Mouse (Mus musculus) monocyte, adult 59 days (primary cell): ENCODE results near the gene M1ap. TPM values are rescaled to one million over a fixed set of nuclear protein-coding genes. Genes with fewer than 3 reads are reported as not detected.

Experiments used
- total RNA-seq, 2 experiments: library from RNA; stranded (reverse); gene quantifications; one replicate each; pipeline ENCODE4 v1.2.4; 2023

The M1ap gene
- 1 to 10 TPM; 1.8 to 2.7 TPM for total RNA-seq

DNA sequence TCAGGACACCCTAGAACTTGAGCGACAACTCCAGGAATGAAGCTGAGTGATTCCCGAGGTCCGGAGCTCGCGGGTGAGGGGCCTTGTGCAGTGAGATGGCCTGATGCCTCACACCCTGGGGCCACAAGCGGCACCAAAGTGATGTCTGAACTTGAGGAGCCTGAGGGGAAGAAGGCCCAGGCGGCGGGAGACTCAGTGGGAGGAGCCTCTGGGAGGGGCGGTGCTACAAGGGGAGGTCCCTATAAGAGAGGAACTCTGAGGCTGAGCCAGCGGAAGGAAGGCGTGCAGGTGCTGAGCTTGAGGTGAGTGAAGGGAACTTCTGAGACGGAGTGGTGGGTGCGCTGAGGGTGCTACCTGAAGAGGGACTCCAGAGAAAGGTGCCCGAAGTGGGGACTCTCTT is at the start of gene M1ap:
TSS of gene M1ap (plus strand) at position 252 of the 400 bp plus-strand sequence.

DNA sequence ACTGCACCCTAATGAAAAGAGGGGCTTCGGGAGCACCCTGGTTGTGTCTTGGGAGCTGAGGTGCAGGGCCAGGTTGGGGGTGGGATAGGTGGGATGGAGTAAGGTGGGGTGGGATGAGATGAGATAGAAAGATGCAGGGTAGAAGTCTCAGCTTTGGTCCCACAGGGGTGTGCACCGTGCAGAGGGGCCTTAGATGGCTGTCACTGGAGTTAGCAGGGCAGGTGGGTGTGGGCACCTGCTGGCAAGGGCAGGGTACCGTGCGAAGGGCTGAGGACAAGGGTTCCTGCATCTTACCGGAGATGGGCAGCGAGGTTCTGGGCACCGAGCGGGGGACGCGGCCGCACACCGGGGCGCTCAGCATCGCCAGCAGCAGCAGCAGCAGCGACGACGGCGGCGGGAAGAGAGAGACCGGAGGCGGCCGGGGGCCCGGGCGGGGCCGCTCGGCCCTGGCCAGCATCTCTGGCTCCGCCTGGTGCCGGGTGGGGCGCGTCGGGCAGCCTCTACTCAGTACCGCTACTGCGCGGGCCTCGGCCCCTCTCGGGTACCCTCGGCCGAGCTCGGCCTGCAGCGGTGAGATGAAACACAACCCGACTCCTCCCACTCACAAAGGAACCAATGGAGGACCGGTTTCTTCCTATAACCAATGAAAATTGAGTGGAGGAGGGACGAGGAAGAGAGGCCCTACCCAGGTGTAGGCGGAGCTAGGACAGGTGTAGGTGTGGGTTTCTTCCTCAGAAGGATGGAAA is 7.4 kb upstream of the M1ap start, which contains the start of gene Sema4f:
TSS of gene Sema4f (minus strand) at position 603 of the 746 bp plus-strand sequence.

DNA sequence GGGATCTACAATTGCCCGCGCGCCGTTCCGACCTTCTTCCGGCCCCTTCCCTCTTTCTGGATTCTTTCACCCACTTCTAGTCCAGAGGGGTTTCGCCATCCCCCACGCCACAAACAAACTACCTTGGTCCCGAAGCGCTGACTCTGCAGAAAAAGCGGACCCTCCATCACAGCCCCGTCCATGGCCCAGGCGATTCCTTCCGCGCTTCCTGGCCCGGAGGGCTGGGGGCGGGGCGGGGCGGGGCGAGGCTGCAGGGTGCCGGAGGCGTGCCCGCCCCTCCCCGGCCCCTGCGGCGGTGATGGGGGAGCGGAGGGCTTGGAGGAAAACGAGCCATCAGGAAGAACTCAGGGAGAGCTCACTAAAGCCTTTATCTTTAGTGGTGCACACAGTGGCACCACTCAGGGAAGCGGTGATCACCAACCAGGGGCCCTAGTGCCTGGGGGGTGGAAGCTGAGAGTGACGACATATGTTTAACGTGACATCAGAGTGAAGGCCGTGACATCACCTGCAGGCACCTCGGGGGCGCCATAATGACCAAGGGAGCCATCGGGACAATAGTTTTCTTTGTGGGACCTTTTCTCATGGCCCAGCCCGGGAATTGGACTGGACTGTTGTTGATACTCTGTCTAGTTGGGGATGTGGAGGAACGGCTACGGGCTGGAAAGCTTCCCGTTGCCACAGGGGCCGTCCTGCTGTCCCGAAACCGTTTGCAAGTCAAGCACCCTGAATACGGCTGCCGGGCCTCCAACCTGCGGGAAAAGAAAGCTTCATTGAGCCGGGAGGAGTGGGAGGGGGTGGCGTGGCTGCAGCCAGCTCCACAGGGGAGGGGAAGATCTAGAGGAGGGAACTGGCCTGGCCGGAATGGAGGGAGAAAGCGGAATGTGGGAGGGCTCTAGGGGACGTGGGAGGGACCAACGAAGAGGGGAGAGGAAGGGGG is 86.8 kb downstream of the M1ap start, which contains the start of the genes Dok1 and Loxl3:
TSS of gene Dok1 (minus strand) at position 223 of the 937 bp plus-strand sequence.
TSS of gene Loxl3 (plus strand) at position 925 of the 937 bp plus-strand sequence.

DNA sequence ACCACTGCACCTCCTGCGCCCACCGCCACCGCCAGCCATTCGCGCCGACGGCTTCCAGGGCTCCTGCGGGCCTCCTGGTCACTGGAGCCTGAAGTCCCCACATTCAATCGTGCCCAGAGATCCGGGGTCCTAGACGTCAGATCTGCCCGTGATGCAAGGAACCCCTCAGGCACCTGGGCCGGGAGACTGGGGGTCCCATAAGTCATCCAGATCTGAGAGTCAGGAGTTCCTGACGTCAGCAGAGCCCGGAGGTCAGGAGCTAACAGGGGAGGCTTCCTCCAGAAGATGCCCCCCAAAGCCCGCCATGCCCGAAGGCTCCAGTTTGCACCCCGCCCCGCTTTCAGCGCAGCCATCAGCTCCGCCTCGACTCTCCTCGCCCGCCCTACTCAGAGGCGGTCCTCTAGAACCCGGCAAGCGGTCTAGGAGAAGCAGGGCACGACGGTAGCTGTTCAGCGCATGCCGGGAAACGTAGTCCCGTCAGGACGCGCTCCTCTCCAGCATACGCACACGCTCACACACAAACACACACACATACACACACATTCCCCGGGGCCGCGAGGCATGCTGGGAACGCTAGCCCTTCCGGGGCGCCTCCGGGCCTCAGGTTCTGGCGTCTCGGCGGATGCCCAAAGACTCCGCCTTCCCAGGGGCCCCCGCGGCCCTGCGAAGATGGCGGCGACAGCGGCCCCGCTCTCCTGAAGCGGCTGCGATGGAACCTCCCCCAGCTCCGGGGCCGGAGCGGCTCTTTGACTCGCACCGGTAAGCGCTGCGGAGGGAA is 107.6 kb downstream of the M1ap start, which contains the start of gene Aup1:
TSS of gene Aup1 (plus strand) at position 448 of the 778 bp plus-strand sequence.

DNA sequence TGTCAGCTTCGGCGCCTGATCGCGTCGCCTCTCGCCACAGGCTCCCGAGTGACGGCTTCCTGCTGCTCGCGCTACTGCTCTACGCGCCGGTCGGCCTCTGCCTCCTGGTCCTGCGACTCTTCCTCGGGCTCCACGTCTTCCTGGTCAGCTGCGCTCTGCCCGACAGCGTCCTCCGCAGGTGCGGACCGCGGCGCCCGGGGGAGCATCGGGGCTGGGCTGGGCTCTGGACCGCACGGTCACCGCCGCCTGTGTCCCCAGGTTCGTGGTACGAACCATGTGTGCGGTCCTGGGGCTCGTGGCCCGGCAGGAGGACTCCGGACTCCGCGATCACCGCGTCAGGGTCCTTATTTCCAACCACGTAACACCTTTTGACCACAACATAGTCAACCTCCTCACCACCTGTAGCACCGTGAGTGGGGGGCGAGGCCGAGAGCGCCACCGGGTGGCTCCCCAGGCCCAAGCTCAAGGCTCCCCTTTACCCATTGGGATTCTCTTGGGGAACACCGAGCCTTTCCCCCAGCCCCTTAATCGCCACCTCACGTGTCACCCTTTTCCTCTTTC is 108.2 kb downstream of the M1ap start, which contains the start of gene Htra2:
TSS of gene Htra2 (minus strand) at position 403 of the 561 bp plus-strand sequence.

DNA sequence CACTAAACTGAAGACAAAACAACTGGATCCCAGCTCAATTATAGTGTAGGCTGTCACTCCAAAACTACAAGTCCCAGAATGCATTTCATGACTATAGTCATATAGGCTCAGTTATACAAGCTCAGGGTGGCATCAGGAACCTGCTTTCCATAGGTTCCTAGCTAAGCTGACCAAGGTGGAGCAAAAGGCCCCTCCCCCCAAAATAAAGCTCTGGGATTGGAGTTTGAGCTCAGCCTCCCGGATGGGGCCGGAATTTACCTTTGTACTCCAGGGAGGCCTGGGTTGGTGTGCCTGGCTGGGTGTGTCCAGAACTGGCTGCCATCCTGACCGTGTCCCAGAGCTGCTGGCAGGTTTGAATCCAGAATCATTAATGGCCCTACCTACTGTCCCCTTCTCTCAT is 111.1 kb downstream of the M1ap start, which contains the start of gene Dqx1:
TSS of gene Dqx1 (plus strand) at position 55 of the 400 bp plus-strand sequence.

DNA sequence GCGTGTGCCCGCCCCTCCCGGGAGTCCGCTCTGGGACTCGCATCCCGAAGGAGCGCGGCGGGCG is 123.4 kb downstream of the M1ap start, which contains the start of gene Tlx2:
TSS of gene Tlx2 (minus strand) at position 47 of the 64 bp plus-strand sequence.

DNA sequence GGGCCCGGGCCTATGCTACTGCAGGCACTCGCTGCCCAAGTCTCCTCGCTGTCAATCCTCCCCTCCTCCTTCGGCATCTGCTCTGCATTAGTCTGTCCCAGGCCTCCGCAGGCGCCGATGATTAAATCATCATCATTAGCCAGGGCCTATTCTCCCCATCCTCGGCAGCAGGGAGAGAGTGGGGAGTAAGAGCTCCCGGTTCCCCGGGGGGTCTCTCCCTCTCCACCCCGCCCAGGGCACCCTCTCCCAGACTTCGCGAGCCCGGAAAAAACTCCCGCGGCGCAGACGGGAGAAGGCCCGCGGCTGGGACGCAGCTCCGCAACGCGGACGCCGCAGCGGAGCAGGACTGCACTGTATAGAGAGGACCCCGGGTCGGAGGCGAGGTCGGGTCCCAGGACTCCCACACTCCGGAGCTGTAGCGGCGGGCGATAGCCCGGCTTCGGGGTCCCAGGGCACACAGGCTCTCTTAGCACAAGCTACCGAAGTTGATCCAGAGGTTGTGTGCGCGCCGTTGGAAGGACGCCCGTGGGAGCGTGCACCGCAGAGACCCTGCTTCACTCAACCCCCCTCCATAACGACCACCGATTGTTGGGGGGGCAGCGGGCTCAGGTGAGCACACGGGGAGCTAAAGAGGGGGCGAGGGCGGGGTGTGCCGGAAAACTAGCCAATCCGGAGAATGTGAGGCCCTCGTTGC is 131.1 kb downstream of the M1ap start, which contains the start of gene Pcgf1:
TSS of gene Pcgf1 (plus strand) at position 240 of the 694 bp plus-strand sequence.

Other genes starting within 250 kb of the M1ap start
- 10 to 100 TPM; 18.0 to 26.4 TPM for gene Pole4, start 241.5 kb upstream of the M1ap start, total RNA-seq
- 10 to 100 TPM; 79.2 to 87.1 TPM for gene Hk2, start 172.4 kb upstream of the M1ap start, total RNA-seq
- under 1 TPM; 0.27 to 0.60 TPM for gene Sema4f, start 7.1 kb upstream of the M1ap start, total RNA-seq
- gene Dok1, start 86.6 kb downstream of the M1ap start, total RNA-seq, result 10 to 100 TPM; 54.7 to 55.2 TPM
- gene Loxl3, start 87.3 kb downstream of the M1ap start, total RNA-seq, result 1 to 10 TPM; 2.1 to 2.2 TPM
- gene Aup1, start 107.6 kb downstream of the M1ap start, total RNA-seq, result 100 to 1,000 TPM; 353 to 380 TPM
- gene Htra2, start 108.4 kb downstream of the M1ap start, total RNA-seq, result 100 to 1,000 TPM in 1 of 2 experiments, 10 to 100 TPM in 1; 94.4 to 101 TPM
- gene Dqx1, start 110.9 kb downstream of the M1ap start, total RNA-seq, result 1 to 10 TPM; 6.2 to 6.5 TPM
- gene Tlx2, start 123.4 kb downstream of the M1ap start, total RNA-seq, result not detected
- 10 to 100 TPM; 22.7 to 26.8 TPM for gene Pcgf1, start 131.0 kb downstream of the M1ap start, total RNA-seq
- gene Lbx2, start 139.5 kb downstream of the M1ap start, total RNA-seq, result not detected
- 1 to 10 TPM; 6.0 to 8.2 TPM for gene Ccdc142, start 154.7 kb downstream of the M1ap start, total RNA-seq
- 1 to 10 TPM; 5.8 to 6.9 TPM for gene Gm42688, start 154.7 kb downstream of the M1ap start, total RNA-seq
- gene Mrpl53, start 162.1 kb downstream of the M1ap start, total RNA-seq, result 10 to 100 TPM; 23.5 to 23.7 TPM
- 10 to 100 TPM; 34.1 to 37.5 TPM for gene Mogs, start 168.6 kb downstream of the M1ap start, total RNA-seq
- gene Wbp1, start 174.7 kb downstream of the M1ap start, total RNA-seq, result 10 to 100 TPM; 23.8 to 26.6 TPM
- gene Ino80b, start 178.5 kb downstream of the M1ap start, total RNA-seq, result 10 to 100 TPM; 26.6 to 28.6 TPM
- under 1 TPM in 1 of 2 experiments, not detected in 1; 0.30 TPM for gene Rtkn, start 188.6 kb downstream of the M1ap start, total RNA-seq
- gene Wdr54, start 209.5 kb downstream of the M1ap start, total RNA-seq, result under 1 TPM in 1 of 2 experiments, not detected in 1; 0.34 TPM
- gene 1700003E16Rik, start 209.5 kb downstream of the M1ap start, total RNA-seq, result not detected
- 100 to 1,000 TPM; 127 TPM for gene Dctn1, start 219.0 kb downstream of the M1ap start, total RNA-seq